Mouse (Mus musculus) testis, adult 2 months (tissue): ENCODE results near the gene Cip2a.

Experiments
- CTCF ChIP-seq: fragments of 200-500 bp; IDR thresholded peaks from 2 replicates; pipeline ENCODE4 v1.5.1; 2012; ENCODE audit warnings: low read depth, mild to moderate bottlenecking, inconsistent platforms, low read length, moderate library complexity; ENCODE audit not compliant: control insufficient read depth, insufficient read depth, insufficient replicate concordance
- POLR2A ChIP-seq: fragments of 200-500 bp; IDR thresholded peaks from 2 replicates; pipeline ENCODE4 v1.6.1; 2012; ENCODE audit warnings: low read depth, mild to moderate bottlenecking, inconsistent platforms, low read length, moderate library complexity; ENCODE audit not compliant: control insufficient read depth

DNA sequence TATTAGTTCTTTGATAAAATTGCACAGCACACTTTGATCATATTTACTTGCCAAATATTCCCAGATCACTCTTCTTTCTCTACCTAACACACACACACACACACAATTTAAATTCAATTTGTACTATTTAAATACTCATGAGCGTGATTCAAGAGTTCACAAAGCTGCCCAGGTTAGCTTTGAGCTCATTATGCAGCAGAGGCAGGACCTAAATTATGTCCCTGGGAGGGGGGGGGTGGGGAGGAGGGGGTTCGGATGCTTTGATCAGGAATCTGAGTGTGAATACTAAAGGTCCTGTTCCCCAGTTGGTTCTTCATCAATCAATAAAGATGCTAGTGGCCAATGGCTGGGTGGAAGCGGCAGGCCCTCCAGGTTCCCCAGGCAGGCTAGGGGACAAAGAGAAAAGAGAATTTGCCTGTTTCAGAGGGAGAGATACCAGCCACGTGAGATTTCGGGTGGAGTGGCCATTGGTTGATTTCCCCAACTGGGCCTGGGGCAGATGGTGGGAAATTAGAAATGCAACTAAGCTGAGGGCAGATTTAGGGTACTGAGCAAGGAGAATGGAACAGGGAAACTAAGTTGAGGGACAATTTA lies 8.9 kb upstream of the Cip2a start:
- TF ChIP-seq CTCF (no peak), POLR2A (no peak)
